Mouse (Mus musculus): ENCODE measurements at regions not wholly inside any gene's neighbourhood (a gene's known extent, or its start where the extent isn't known, plus 50 kb on each side); places are given as distances from the start of the nearest gene placed in this dataset.

DNA sequence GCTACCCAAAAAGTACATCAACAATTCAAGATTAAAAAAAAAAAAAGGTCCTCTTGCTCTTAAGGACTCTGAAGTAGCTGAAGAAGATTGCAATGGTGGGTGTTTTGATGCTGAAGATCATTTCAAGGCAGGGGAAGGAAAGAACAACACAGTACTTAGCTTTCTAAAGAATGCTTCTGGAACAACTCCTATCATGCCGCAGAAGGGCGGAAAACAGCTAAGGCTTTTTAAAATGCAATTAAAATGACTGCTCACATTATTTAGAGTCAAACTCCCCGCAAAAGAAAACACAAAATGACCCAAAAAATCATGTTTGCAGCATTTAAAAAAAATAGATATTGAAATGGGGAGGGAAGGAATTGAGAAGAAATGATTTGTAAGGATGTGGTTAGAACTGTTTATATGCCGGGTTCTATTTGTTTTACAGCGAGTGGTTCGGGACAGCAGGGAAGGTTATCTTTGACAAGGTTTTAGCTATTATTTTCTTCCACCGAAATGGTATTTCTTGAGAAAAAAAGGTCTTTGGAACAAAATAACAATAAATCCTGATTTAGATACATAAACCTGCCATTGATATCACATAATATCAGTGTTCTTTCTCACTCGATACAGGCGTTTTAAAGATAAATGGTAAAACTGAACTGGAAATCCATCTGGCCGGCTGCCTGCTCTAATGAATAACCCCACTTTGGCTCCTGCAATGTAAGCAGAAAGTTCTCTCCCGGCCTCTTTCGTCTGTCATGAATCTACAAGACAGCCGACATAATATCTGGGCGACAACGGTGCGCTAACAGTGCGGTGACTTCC, 127.6 kb downstream of the Gm10295 start:
- no peak for DNase-seq (ENCODE audit: extremely low spot score in 1 of 2, low spot score in 2 of 2)
- intact Hi-C loops (cut with DNase I): loop anchor here (10.0 kb wide), 1 partner anchor 59 kb away; no protein-coding TSS in a partner anchor

DNA sequence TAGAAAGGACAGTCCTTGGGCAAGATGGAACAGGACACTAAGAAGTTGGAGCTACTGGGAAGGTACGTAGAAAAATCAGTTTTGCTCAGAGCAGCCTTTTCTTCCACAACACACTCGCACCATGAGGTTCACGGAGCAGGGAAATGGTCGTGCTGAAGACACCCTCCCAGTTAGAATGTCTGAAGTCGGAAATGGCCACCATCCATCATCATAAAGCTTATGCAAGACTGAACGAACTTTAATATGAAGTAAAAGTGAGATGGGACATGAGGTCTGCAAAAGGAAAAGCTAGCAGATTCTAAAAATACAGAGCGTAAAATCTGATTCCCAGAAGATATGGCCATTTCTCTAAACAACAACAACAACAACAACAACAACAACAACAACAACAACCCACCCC, 133.9 kb downstream of the Gm10295 start:
- DNase-seq (ENCODE audit: extremely low spot score in 1 of 2, low spot score in 2 of 2): no peak
- intact Hi-C loops (cut with DNase I): no loop called here

DNA sequence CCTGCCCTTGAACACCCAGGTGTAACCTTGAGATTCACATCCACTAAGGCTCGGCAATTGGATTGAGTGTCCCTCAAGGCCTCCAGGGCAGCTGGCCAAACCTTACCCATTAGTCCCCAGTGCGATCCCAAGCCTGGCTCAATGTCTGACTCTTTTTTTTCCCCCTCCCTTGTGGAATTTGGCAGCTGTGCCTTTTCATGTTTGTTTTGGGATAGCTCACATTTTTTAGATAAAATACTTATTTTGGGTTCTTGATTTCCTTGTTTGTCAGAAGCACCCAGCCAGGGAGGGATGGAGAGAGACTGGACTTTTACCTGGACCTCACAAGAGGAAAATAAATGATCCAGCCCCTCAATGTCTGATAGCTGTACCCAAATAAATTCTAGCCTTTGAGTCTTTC, 134.5 kb downstream of the Gm10295 start:
- intact Hi-C loops (cut with DNase I): no loop called here
- peak in 1 of 2 experiments; percentile 76 for DNase-seq (ENCODE audit: extremely low spot score in 1 of 2, low spot score in 2 of 2)

DNA sequence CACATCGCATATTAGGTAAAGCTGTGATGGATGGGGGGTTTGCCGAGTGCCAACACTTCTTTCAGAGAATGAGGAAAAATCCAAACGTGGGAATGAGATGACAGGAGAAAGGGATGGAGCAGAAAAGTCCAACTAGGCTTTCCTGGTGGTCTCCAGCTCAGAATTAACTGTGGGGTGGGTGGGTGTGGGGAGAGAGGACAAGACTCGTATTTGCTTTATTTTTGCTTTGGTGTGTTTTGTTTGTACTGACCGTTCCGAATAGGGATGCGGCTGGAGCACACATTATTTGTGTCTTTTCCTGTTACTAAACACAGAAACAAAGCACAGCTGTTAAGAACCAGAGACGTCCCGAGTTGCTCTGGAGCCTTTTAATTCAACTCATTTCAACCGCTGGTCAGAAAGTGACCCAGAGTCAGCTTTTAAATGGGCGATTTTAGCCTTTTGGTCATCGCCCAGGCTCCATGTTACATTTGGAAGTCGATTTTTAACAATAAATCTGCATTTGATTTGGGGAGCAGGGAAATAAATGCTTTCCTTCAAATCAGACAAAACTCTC, 136.7 kb downstream of the Gm10295 start:
- intact Hi-C loops (cut with DNase I): no loop called here
- no peak for DNase-seq (ENCODE audit: extremely low spot score in 1 of 2, low spot score in 2 of 2)

DNA sequence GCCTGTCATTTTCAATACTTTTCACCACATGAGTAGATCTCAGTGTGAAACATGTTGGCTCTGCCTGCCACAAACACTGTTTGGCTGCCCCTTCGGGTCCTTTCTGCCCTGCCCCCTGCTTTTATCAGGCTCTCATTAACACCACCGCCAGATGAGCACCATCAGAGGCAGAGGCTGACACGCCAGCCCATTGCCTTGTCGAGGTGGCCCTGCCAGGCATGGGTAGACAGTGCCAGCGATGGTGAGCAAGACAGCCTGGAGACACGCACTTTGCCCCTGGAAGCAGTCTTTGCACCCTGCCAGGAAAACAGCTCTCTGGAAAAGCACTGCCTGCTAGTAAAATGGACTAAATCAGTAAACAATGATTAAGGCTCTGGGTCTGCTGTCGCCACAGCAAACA, 158.2 kb downstream of the Gm10295 start:
- intact Hi-C loops (cut with DNase I): no loop called here

DNA sequence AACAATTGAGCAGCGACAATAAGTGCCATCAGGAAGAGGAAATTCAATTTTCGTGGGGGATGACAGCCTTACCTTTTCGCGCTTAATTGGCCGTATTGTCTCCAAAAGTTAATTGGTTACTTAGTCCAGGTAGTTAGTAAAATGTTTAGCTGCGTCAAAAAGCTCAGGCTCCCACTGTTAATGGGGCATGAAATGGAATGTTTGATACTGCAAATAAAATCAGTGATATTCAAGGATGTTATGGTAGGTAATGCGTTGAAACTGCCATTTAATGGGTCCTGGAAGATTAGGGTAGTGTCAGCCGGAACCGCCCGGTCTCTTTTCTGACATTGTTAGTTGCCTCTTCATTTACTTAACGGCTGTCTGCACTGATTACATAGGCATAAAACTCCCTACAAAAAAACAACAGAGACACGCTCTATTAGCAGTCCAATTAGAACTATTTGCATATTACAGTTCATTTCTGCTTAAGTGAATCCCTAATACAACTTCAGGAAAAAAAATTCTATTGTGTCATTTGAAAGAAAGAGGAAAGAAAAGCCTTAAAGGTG, 161.0 kb downstream of the Gm10295 start:
- DNase-seq (ENCODE audit: extremely low spot score in 1 of 2, low spot score in 2 of 2): no peak
- intact Hi-C loops (cut with DNase I): no loop called here

More for the DNA sequence above, 158.2 kb downstream of the Gm10295 start:
- DNase-seq (ENCODE audit: extremely low spot score in 1 of 2, low spot score in 2 of 2): peak in 1 of 2 experiments; percentile 19

DNA sequence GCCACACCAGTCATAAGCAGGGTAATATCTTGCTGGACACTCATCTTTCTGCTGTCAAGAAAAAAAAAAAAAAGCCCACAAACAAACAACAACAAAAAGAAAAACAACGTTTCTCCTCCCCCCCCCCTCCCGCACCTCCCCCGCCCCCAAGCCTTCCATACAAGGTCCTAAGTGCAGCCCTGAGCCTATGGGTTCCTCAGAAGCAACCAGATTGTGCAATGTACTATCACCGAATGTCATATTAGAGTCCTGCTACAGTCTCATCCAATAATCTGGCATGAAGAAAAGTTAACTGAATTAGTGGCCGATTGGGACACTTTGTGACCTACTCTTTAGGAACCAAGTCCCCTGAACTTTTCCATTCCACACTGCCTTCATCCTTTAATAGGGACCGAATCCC, 161.5 kb downstream of the Gm10295 start:
- intact Hi-C loops (cut with DNase I): no loop called here
- no peak for DNase-seq (ENCODE audit: extremely low spot score in 1 of 2, low spot score in 2 of 2)

DNA sequence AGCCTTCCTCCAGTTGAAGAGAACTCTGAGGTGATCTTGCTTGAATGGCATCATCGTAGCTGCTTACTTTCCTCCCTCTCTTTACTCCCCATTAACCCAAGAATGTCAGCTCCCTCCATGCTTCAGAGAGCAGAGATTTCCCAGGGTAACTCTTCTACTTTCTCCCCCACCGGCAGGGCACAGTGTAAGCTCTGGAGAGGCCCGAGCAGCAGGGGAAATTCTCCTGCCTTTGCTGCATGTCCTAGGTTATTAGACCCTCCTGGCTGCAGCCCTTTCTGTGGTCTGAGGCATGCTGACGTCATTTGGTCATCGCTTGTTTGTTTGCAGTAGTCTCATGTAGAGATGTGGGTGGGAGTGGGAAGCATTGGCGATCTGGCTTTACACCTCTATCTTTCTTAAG, 163.2 kb downstream of the Gm10295 start:
- intact Hi-C loops (cut with DNase I): no loop called here
- no peak for DNase-seq (ENCODE audit: extremely low spot score in 1 of 2, low spot score in 2 of 2)

DNA sequence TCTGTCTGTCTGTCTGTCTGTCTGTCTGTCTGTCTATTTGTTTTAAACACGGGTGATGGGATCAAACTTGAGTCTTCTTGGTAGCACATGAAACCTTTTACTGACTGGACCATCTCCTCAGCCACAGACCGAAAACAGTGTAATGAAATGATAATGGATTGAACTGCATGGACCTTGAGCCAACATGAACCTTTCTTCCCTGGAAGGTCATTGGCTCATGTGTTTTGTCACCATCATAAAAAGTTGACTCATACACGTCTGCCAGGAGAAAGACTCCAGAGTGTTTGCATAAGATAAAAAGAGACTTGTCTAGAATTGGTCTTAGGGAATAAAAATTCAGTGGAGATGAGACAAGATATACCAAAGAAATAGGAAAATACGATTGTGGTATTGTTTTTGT, 176.4 kb downstream of the Gm10295 start:
- intact Hi-C loops (cut with DNase I): no loop called here
- no peak for DNase-seq (ENCODE audit: extremely low spot score in 1 of 2, low spot score in 2 of 2)

DNA sequence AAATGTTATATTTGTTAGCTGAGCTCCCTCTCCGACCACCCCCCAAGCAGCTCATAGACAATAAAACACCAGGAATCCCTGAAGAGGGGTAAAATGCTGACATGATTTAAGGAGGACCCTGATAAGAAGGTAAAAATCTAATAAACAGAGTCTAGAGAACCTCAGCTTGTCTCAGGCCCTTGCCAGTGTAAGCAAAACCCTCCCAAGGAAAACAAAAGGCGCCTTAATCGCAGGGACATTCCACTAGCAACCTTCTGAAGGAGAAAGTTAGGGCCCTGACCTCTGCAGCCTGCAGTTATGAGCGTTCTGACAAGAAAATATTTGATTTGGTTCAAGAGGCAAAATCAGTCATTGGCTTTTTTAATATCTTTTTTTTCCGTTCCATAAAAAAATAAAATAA, 212.2 kb downstream of the Gm10295 start:
- no peak for DNase-seq (ENCODE audit: extremely low spot score in 1 of 2, low spot score in 2 of 2)
- intact Hi-C loops (cut with DNase I): no loop called here

DNA sequence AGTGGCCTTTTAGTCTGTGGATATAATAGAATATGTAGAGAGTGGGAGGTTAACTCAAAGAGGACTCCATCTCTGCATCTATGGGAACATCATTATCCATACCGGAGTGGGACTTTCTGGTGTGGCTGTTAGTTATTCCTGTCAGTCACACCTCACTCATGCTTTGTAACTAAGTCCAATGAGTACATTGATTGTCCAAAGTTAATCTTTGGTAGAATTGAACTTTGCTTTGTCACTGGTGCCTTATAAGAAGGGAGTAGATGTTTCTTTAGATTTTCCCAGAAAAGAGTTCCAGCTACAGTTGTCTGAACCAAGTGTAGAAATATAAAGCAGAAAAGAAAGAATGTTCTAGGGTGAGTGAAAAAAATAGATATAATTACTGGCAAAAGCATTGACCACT, 221.3 kb downstream of the Gm10295 start:
- DNase-seq (ENCODE audit: extremely low spot score in 1 of 2, low spot score in 2 of 2): no peak
- intact Hi-C loops (cut with DNase I): no loop called here

DNA sequence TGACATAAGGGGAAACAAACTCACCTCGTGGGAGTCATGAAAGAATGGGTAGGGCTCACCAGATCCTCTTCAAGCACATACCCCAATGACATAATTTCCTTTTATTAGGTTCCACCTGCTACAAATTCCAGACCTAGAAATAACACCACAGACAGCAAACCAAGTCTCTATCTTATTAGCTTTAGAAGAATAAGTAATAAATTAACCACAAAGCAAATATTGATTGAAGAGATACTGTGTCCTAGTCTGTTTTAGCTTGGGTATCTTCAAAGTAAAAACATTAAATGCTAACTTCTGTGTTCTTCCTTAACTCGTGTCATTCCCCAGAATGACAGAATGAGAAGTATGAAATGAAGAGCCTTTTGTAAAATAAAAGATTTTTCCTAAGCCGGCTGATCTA, 222.4 kb downstream of the Gm10295 start:
- no peak for DNase-seq (ENCODE audit: extremely low spot score in 1 of 2, low spot score in 2 of 2)
- intact Hi-C loops (cut with DNase I): no loop called here

DNA sequence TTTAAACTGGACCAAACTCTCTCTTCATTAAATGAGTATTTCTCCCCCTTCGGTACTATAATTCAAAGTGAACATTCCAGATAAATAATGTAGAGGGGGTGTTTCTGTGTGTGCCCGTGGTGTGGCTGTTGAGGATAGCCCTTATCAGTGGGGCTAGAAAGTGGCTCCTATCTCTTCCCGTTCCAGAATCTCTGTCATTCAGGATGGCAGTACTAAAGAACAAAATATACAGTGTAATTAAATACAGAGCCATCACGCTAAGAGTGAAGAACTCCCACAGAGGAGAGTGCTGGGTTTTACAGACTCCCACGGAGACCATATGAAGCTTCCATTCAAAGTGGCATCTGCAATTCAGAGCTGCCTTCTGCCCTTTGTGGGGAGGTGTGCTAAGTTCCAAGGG, 229.8 kb downstream of the Gm10295 start:
- DNase-seq (ENCODE audit: extremely low spot score in 1 of 2, low spot score in 2 of 2): no peak
- intact Hi-C loops (cut with DNase I): no loop called here

DNA sequence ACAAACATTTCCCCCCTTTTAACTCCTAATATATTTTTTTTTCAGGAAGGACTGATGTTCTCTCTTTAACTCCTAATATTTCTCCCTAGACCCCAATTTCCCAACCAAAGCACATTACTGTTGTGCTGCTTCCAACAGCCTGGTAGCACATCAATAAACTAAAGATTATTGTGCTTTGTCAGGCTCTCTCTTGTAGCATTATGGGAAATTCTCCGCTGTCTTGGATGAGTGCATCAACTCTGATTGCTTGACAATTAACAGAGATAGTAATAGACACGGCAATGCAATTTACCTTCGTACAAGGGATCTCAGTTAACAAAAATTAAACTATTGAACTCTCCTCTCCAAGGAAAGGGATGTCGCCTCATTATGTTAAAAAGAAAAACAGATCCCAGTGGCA, 230.3 kb downstream of the Gm10295 start:
- no peak for DNase-seq (ENCODE audit: extremely low spot score in 1 of 2, low spot score in 2 of 2)
- intact Hi-C loops (cut with DNase I): no loop called here

DNA sequence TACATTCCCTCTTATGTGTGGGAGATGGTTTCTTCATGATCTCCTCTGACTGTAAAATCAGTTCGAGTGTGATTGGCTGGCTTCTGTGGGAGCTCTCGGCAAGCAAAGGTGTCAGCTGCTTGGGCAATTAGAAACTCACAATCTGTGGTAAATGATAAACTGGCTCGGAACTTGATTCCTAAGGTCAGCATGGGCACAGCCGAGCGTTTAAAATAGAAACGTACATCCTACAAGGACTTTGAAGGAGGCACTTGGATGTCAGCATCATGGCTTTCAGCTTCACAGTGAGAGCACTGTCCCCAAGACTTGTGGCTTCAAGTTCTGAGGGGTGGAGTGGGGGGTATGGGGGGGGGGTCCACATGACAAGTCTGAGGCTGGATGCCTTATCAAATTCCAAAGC, 231.3 kb downstream of the Gm10295 start:
- DNase-seq (ENCODE audit: extremely low spot score in 1 of 2, low spot score in 2 of 2): no peak
- intact Hi-C loops (cut with DNase I): no loop called here

DNA sequence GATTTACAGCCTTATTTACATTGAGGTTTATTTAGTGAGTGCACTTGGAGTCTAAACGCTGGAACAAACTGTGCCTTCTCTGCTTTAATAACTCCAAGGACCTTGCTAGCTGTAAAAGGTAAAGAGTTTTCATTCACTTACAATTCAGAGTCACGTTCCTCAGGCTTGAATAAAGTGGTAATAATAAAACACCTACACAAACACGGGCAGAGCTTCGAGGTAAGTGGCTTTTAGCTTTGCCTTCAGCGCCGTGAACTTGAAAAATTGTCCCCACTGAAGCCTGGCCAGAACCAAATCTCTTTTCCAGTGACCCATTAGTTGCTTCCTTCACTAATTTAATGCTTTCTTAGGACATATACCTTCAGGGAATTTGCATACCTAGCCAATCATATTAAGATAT, 244.2 kb downstream of the Gm10295 start:
- no peak for DNase-seq (ENCODE audit: extremely low spot score in 1 of 2, low spot score in 2 of 2)
- intact Hi-C loops (cut with DNase I): no loop called here

DNA sequence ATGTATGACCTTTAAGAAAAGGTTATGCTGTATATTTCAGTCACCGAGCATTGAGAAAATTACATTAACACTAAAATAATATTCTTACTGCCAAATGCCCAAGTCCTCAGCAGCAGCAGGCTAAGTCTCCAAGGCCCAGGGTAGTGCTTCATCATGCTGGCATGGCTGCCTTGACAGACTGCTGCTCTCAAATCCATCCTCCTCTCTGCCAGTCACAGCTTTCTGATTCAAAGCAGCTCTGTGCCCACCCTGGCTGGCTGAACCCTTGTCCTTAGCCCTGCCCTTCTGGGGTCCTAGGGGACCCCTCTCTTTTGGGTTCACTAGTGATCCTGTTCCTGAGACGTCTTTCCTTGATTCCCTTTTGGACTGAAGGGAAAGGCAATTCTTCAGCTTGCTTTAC, 251.0 kb downstream of the Gm10295 start:
- intact Hi-C loops (cut with DNase I): no loop called here
- DNase-seq (ENCODE audit: extremely low spot score in 1 of 2, low spot score in 2 of 2): no peak

DNA sequence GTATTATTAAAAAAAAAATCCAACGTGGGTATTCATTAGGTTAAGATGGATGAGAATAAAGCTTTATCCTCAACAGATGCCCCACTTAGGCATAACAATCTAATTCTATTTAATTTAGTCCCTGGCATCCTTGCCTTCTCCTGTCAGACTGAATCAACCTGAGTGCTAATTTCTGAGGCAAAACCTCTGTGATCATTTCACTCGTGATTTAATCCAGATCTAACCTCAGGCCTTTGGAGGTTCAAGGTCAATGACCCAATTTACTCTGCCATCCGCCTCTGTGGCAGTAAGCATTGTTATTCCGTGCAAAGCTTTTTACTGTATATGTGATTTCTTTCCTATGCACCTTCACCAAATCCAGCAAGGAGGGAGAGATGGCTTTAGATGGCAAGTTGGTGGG, 253.0 kb downstream of the Gm10295 start:
- intact Hi-C loops (cut with DNase I): no loop called here

DNA sequence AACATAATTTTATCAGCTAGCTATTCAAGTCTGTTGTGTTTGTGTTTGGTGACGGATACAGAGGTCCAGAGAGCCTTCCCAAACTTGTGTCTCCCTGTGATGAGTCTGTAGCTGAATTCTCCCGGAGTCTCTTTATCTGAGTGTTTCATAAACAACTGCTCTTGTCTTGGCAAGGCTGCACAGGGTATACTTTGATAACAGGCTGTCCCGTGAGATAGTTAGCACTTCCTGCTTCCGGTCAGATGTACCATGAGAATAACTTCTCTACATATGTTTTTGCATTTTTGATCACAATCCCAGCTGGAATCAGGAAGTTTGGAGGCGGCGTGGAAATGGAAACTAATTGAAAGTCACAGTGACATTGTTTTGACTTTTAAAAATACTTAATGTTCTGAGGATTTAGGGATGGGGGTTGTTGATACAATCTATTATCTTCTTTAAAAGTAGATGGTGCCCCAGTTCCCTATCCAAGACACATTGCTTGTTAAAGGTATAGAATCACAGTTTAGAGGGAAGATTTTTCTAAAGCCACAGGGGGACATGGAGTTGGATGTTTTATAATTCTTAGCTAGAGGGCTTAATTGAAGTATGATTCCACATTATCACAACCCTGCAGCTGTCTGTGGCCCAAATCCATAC, 257.9 kb downstream of the Gm10295 start:
- intact Hi-C loops (cut with DNase I): no loop called here

More for the DNA sequence above, 253.0 kb downstream of the Gm10295 start:
- no peak for DNase-seq (ENCODE audit: extremely low spot score in 1 of 2, low spot score in 2 of 2)

DNA sequence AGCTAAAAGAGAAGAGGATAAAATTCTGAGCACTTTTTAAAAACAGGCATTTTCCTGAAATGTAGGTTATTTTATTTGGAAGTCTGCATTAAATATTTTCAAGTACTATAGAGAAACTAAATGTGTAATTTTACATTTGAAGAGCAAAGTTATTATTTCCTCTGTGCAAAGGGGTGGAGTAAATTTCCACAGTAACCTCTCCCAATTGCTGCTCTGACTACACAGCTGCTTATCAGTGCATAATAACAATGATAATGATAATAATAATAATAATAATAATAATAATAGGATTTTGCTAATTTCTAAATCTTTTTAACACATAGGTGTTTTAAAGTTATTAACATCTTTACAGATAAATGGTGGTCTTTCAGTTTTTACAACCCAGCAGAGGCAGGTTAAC, 258.5 kb downstream of the Gm10295 start:
- no peak for DNase-seq (ENCODE audit: extremely low spot score in 1 of 2, low spot score in 2 of 2)
- intact Hi-C loops (cut with DNase I): no loop called here

More for the DNA sequence above, 257.9 kb downstream of the Gm10295 start:
- no peak for DNase-seq (ENCODE audit: extremely low spot score in 1 of 2, low spot score in 2 of 2)

Data from left cerebral cortex, postnatal 10 days (tissue).